Mouse (Mus musculus): ENCODE measurements around the gene Npc2.
A peak's percentile ranks its signal among the peaks of the same experiment; 100 is the strongest.

The Npc2 gene

GRCm38 (mm10) chr12:84772726-84773441, at the start of gene Npc2, which contains the start of gene Isca2:
Gene Npc2, minus strand, starts transcription at chr12:84773152.
Gene Isca2, plus strand, starts transcription at chr12:84773251.
- peak; percentile 99 for DNase-seq (ENCODE audit: low read depth, low spot score)

- no peak for DNase-seq (ENCODE audit: low read depth, low spot score)
These were observed 46.5 kb upstream of the Npc2 start for GRCm38 (mm10) chr12:84819236-84820168.

- no peak for DNase-seq (ENCODE audit: low read depth, low spot score)
These were observed 45.5 kb upstream of the Npc2 start for GRCm38 (mm10) chr12:84818496-84818895.

- no peak for DNase-seq (ENCODE audit: low read depth, low spot score)
These were observed 41.8 kb upstream of the Npc2 start for GRCm38 (mm10) chr12:84814663-84815325.

- DNase-seq (ENCODE audit: low read depth, low spot score): no peak
These were observed 40.8 kb upstream of the Npc2 start for GRCm38 (mm10) chr12:84813773-84814172.

GRCm38 (mm10) chr12:84812004-84812403, 39.1 kb upstream of the Npc2 start:
- DNase-seq (ENCODE audit: low read depth, low spot score): no peak

GRCm38 (mm10) chr12:84811510-84811909, 38.6 kb upstream of the Npc2 start:
- no peak for DNase-seq (ENCODE audit: low read depth, low spot score)

GRCm38 (mm10) chr12:84810810-84811209, 37.9 kb upstream of the Npc2 start:
- DNase-seq (ENCODE audit: low read depth, low spot score): no peak

GRCm38 (mm10) chr12:84809033-84809432, 36.1 kb upstream of the Npc2 start:
- DNase-seq (ENCODE audit: low read depth, low spot score): no peak

GRCm38 (mm10) chr12:84807351-84807750, 34.4 kb upstream of the Npc2 start:
- DNase-seq (ENCODE audit: low read depth, low spot score): no peak

- DNase-seq (ENCODE audit: low read depth, low spot score): no peak
These were observed 33.8 kb upstream of the Npc2 start for GRCm38 (mm10) chr12:84806726-84807125.

GRCm38 (mm10) chr12:84806010-84806409, 33.1 kb upstream of the Npc2 start:
- DNase-seq (ENCODE audit: low read depth, low spot score): no peak

GRCm38 (mm10) chr12:84805228-84805842, 32.4 kb upstream of the Npc2 start:
- DNase-seq (ENCODE audit: low read depth, low spot score): no peak

GRCm38 (mm10) chr12:84802625-84803024, 29.7 kb upstream of the Npc2 start:
- no peak for DNase-seq (ENCODE audit: low read depth, low spot score)

GRCm38 (mm10) chr12:84801532-84802110, 28.7 kb upstream of the Npc2 start:
- no peak for DNase-seq (ENCODE audit: low read depth, low spot score)

GRCm38 (mm10) chr12:84800419-84800818, 27.5 kb upstream of the Npc2 start:
- DNase-seq (ENCODE audit: low read depth, low spot score): peak; percentile 36

- DNase-seq (ENCODE audit: low read depth, low spot score): no peak
These were observed 26.1 kb upstream of the Npc2 start for GRCm38 (mm10) chr12:84799086-84799485.

GRCm38 (mm10) chr12:84794647-84795046, 21.7 kb upstream of the Npc2 start:
- no peak for DNase-seq (ENCODE audit: low read depth, low spot score)

- DNase-seq (ENCODE audit: low read depth, low spot score): no peak
These were observed 19.7 kb upstream of the Npc2 start for GRCm38 (mm10) chr12:84792629-84793028.

- no peak for DNase-seq (ENCODE audit: low read depth, low spot score)
These were observed 17.9 kb upstream of the Npc2 start for GRCm38 (mm10) chr12:84790853-84791252.

GRCm38 (mm10) chr12:84786091-84786490, 13.1 kb upstream of the Npc2 start:
- DNase-seq (ENCODE audit: low read depth, low spot score): no peak

Data from skeletal muscle tissue, adult 2 months (tissue).